Mouse (Mus musculus): Measurements from ENCODE around the gene Ctsl.

Gene Ctsl

DNA sequence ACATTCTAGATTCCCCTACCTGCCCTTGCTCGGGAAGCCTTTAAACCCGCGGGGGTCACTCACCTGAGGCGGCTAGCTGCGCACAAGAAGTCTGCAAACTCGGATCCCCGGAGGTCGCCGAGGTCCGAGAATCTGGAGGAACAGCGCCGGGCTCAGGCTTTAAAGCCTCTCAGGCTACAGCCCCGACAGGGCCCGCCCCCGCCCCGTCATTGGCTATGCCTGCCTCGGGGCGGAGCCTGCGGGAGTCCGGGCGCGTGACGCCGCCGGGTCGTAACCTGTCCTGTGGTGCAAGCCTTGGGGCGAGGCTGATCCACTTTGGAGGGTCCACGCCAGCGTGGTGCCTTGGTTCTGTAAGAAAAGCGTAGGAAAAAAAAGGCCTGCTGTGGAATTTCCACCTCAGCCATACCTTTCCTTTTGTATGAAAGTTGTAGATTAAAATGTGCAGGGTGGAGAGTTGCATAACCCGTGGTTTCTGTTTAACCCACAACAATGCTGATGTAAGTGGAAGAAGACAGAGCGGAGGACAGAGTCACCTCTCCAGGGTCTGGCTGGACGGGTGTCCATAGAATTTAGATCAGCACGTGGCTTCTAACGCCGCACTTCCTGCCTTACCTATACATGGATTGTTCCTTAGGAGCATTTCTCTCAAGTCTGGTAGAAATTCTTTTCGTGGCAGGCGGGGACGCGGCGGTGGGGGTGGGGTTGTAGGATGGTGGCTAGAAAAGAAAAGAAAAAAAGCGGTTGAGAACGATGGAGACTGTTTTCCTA, at the start of gene Ctsl:
Ctsl (minus strand) TSS at position 718 of the 768 bp plus-strand sequence.
- DNase-seq (ENCODE audit: low read depth, low spot score): peak; percentile 90

DNA sequence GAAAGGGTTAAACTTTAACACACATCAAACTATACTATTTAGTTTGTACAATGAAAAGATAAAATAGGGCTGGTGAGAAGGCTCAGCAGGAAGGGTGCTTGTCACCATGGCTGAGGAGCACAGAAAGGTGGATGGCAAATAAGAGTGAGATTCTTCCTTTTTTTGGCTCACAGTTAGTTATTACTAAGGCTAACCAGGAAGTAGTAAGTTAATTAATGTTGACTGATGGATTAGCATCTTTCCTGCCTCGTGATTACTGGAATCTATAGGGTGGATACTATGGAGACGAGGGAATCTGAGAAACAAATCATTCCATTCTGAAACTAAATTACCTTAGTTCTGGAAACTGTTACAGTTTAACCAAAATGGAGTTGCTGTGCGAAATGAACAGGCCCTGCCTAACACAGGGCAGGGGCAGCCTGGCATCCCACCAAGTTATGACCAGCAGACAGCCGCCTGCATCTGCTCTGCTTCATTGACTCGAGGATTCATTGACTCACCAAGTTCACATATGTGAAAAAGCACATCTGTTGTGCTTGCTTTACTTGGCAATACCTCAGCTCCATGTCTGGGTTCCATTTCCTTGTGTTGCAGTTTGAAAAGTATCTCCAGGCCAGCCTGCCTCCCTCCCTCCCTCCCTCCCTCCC, 46.4 kb upstream of the Ctsl start:
- no peak for DNase-seq (ENCODE audit: low read depth, low spot score)

DNA sequence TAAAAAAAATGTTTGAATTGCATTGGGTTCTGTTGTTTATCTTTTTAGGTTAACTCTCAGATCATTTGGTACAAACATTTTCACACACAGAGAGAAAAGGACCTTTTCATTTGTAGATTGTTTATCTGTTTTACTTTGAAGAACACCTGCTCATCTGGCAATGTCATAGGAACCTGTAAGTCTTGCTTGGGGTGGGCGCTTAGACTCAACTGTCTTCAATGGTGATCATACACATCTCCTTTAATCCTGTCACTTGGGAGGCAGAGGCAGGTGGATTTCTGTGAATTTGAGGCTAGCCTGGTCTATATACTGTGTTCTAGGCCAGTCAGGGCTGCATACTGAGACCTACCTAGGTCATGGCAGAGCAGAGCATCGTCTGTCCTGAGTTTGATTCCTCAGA, 45.0 kb upstream of the Ctsl start:
- no peak for DNase-seq (ENCODE audit: low read depth, low spot score)

DNA sequence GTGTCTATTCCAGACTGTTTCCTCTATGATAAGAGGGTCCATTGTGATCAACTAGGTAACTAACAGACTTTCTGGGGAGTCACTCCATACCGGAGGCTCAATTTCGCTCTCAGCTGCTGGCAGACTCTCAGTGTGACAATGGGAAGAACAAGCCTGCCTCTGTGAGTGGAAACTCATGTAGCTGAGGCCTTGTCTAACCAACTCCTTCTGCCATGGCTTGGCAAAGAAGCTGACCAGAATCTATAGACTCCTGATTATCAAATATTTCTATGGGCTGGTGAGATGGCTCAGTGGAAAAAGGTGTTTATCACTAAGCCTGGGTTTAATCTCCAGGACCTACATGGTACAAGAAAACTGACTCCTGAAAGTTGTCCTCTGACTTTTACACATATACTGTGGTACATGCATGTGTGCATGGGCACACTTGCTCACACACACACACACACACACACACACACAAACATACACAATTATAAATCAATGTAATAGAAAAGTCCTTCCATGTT, 42.1 kb upstream of the Ctsl start:
- DNase-seq (ENCODE audit: low read depth, low spot score): no peak

DNA sequence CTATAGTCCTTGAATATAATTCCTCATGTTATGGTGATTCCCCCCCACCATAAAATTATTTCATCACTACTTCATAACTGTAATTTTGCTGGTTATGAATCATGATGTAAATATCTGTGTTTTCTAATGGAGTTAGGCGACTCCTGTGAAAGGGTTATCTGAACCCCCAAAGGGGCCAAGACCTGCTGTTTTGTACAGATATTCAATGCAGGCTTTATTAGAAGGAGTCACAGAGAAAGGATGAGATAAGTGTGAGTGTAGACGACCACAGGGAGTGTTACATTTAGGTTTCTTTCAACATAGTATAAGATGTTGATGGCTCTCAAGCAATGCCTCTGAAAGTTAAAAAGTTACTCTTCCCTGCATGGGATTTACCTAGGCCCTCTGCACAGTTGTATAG, 40.6 kb upstream of the Ctsl start:
- DNase-seq (ENCODE audit: low read depth, low spot score): no peak

DNA sequence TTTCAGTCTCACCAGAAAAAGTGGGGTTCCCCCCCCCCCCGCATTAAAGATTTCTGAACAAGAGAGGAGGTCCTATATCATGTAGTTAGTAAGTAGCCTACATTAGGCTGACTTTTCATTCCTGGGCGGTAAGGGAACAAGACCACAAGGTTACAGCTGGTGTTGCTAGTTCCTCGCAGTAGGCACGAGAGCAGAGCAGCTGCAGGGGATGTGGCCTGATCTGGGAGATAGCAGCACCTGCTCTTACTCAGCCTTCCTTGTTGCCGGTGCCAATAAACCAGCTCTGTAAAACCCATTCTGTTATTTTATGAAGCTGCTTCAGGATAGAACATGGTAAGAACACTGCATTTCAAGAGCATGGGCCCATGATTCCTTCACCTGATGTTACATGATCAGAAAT, 39.9 kb upstream of the Ctsl start:
- peak; percentile 32 for DNase-seq (ENCODE audit: low read depth, low spot score)

DNA sequence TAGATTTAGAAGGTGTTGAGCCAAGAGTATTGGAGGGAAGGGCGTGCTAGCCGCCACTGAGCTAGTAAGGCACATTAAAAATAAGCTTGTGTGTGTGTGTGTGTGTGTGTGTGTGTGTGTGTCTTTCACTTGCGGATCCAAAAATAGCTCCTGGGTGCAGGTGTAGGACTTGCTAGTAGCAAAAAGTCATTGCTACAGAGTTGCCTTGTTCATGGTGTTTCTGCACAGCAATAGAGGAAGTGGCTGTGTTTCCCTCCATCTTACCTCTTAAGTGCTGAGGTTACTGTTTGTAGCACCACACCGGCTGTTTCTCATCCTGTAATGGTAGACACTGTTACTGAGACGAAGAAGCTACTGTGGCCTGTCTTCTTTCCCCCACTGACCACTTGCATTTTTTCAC, 37.3 kb upstream of the Ctsl start:
- peak; percentile 11 for DNase-seq (ENCODE audit: low read depth, low spot score)

DNA sequence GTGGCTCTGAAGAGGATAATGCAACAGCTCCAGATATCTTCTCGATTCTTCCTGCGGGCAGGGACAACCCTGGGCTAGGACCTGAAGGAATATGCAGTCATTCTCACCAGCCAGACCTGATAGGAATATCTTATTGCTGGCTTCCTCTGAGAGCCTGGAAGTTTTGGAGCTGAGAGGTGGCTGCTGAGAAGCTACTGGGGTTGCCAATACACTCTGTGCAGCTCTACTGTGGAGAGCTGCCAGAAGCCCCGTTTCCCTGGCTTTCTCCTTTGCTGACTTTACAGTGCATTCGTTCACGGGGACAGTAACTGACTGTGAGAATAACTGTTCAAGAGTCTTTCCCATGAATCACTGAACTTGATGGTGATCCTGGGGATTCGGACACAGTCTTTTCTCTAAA, 34.9 kb upstream of the Ctsl start:
- DNase-seq (ENCODE audit: low read depth, low spot score): no peak

DNA sequence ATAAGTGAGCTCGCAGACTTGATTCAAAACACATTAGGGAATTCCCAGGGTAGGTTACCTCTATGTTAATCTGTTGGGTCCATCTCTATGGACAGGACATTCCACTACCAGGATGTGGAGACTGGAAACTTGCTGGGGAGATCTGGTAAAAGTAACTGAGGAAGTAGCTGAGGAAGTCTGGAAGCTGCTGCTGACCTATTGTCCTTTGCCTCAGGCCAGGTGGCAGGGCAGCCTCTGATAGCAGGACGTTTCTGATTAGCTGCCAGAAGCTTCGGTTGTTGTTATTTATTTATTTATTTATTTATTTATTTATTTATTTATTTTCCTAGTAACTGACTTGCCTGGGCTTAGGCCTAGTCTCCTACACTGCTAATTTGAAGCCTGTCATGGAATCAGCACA, 32.8 kb upstream of the Ctsl start:
- DNase-seq (ENCODE audit: low read depth, low spot score): no peak

DNA sequence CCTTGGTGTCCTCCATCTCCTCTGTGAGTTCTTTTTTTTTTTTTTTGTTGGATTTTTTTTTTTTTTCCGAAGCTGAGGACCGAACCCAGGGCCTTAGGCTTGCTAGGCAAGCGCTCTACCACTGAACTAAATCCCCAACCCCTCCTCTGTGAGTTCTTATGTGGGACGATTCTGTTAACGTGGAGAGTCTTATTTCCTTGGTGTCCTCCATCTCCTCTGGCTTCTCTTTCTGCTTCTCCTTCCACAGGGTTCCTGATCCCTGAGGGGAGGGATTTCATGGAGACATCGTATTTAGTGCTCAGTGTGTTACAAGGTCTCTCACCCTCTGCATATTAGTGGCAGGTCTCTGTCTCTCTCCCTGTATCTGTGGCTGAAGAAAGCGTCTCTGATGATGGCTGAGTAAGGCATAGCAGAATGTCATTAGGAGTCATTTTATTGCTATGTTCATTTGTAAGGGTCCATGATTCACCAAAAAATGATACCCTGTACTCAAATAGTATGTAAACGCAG, 32.3 kb upstream of the Ctsl start:
- no peak for DNase-seq (ENCODE audit: low read depth, low spot score)

DNA sequence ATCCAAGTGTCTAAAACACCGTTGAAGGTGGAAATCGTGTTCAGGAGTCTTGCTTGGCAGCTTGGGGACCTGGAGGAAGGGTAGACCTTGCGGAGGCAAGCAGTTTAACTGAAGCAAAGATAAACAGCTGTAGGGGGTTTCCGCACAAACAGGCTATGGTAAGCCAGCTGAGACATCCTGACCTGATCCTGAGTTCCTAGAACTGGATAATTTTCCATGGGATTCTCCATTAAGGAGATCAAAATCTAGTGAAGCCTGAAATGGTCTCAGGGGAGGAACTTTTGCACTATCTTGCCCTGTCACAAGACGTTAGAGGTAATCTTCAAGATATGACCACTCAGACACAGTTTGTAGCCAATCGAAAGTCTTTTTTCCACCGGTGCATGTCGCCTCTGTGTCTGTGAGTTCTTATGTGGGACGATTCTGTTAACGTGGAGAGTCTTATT, 31.8 kb upstream of the Ctsl start:
- no peak for DNase-seq (ENCODE audit: low read depth, low spot score)

DNA sequence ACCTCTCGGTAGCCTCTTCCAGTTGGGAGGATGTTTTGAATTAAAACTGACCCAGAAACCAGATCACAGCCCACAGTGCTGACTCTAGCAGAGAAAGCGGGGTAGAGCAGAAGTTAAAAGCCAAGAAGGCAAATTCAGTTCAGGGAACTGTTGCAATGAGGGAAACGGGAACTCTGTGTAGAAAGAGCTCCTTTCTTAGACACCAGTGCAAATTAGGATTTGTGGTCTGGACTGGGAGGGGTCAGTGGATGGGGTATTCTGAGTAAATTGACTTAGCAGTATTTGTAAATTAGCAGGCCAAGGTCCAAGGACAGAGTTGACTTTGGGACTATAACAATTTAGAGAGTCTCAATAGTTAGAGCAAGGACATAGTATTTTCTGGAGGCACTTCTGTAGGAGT, 31.3 kb upstream of the Ctsl start:
- no peak for DNase-seq (ENCODE audit: low read depth, low spot score)

DNA sequence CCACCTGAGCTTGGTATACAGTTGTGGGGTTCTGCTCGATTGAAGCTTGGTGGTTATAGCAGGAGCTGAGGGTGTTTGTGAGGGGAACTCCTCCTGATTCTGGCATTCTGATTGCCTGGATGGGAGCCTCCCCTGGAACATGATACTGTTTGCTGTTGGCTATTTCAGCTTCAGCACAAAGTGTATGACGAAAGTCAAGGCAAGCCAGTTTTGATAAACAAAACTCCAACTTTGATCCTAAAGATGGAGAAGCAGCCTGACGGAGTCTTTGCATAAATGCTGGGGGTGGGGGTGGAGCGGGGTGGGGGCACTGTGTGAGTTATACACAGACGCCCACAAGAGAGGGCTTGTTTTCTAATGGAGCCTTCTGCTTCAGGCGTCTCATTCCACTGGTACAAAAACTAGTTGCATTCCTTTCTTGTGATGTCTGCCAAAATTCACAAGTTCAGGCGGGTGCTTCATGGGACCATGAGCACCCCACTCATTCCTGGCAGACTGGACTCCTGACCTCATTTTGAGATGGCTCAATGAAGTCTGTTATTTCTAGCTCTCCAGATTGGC, 30.2 kb upstream of the Ctsl start:
- DNase-seq (ENCODE audit: low read depth, low spot score): no peak

DNA sequence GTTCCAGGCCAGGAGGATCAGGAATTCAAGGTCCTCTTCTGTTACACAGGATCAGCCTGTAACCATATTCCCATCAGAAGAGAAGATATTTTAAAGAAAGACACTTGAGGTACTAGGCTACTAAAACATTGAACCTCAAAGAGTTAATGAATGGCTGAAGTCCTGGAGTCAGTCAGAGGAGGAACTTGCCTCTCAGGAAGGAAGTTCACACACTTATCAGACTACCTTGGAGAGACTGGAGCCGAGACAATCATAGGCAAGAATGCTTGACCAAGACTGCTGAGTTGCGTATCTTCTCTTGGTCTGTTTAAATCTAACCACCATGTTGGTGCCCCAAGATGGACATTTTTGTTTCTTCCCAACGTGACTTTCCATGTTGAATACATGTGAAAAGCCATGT, 29.2 kb upstream of the Ctsl start:
- no peak for DNase-seq (ENCODE audit: low read depth, low spot score)

DNA sequence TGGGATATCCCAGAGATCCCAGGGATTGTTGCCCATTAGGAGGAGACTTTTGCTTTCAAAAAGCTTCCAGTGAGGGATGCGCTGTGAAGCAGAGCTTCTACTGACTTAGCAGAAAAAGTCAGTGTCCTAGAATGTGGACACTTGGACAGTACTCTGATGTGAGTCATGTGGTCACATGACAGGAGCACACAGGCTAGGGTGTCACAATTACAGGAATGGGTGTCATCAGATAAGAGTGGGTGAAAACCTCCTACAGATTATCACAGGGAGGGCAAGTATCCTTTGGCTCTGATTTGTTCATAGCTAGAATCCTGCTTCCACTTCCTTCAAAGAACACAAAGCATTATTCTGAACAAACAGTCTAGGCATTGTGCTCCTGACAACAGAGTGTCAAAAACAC, 27.4 kb upstream of the Ctsl start:
- DNase-seq (ENCODE audit: low read depth, low spot score): no peak

DNA sequence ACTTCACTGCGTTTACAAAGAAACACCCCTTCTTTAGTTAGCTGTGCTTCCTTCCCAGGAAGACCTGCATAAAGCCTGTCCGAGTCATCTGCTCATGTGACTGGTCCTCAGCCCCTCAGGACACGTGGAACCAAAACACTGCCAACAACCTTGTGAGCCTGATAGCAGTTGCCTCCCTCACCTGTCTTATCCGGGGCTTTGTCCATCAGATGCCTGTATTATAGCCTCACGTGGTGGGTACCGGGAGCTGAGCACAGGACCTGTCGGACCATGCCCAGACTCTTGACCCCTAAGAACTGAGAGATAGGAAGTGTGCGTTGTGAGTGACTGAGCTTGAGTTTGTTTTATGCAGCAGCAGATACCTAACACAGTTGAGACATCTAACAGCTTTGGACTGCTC, 26.3 kb upstream of the Ctsl start:
- no peak for DNase-seq (ENCODE audit: low read depth, low spot score)

DNA sequence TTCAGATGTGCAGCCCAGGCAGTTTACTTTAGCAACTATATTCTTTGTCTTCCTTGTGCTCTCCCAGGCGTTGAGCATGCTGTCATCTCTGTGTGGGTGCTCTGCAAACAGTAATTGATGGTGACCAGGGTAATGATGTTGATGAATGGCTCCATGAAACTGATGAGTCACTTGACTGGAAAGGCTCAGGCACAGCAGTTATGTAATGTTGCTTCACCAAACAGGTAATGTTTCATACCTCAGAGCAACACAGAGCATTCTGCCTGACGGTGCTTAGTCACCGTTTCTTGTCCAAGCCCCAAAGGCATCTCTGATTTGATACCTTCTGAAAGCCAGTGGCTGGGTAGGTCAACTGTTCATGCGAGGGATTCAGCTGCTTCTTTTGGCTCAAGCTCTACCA, 17.7 kb upstream of the Ctsl start:
- DNase-seq (ENCODE audit: low read depth, low spot score): no peak

DNA sequence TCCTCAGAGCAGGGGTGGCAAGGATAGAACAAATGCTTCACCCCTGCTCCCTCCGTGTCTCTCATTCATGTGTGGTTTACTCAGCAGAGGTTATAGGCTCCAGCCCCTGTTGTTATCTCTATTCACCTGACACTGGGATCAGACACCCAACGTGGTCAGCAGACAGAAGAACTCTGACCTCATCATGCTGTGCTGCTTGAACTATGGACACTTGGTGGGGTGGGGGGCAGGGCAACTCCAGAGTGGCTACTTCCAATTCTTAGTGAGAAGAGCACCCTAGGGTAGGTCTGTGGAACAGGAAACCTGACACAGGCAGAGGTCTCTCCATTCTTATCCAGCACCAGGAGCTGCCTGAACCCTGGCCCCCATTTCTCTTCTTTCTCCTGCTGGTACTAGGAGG, 15.4 kb upstream of the Ctsl start:
- no peak for DNase-seq (ENCODE audit: low read depth, low spot score)

DNA sequence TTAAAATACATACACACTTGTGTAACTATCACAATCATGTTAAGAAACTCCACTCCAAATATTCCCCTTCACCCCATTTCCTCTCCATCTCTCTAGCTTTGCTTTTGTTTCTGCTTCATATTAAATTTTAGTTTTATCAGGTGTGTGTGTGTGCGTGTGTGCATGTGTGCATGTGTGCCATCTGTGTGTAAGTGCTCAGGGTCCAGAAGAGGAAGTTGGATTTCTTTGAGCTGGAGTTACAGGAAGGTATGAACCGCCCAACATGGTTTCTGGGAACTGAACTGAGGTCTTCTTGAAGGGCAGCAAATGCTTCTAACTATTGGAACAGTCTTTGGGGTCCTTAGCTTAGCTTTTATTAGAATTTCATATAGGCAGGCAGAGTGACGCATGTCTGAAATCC, 14.2 kb upstream of the Ctsl start:
- DNase-seq (ENCODE audit: low read depth, low spot score): no peak

DNA sequence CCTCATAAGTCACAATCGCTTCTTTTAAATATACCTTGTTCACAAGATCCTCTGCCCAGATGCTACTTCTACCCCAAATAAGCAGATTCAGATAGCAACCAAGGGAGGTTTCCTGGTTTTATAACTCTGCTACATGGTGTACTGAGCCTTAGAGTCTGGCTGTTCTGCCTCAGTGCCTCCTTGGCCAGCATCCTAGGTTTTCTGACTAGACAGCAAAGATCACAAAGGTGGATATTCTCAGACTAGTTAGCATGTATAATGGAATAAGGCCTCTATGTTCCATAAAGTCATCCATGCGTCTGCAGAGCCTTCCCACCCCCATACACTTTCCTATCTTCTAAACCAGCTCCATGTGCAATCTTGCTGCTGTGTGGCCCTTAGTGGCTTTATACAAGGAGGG, 9.6 kb upstream of the Ctsl start:
- DNase-seq (ENCODE audit: low read depth, low spot score): no peak

DNA sequence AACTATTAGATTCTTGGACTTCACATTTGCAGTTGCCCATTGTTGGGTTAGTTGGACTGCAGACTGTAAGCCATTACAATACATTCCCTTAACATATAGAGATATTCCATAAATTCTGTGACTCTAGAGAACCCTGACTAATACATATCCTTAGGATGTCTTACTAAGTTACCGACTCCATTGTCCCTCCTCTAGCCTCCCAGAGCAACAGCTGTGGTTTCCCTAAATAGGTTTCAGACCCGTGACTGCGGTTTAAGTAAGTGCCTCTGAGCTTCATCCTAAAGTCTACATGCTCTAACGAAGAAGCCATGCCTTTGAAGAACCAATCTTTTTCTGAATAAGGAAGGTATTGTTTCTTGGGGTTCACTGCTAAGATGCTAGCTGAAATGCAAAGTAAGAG, 7.9 kb upstream of the Ctsl start:
- DNase-seq (ENCODE audit: low read depth, low spot score): no peak

DNA sequence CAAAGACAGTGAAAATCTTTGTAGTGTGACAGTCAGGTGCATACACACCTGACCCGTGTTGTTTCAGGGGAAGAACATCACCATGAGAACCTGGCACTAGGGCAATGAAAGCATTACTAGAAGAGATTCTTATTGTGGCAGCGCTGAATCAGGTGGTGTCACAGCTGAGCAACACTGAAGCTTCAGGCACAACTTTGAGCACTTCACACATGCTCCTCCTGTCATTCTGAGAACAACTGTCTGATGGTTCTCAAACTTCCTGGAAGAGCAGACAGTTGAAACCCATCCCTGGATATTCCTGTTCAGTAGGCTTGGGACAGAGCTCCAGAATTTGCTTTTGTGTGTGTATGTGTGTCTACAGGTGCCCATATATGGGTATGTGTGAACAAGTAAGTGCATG, 5.8 kb upstream of the Ctsl start:
- DNase-seq (ENCODE audit: low read depth, low spot score): no peak

DNA sequence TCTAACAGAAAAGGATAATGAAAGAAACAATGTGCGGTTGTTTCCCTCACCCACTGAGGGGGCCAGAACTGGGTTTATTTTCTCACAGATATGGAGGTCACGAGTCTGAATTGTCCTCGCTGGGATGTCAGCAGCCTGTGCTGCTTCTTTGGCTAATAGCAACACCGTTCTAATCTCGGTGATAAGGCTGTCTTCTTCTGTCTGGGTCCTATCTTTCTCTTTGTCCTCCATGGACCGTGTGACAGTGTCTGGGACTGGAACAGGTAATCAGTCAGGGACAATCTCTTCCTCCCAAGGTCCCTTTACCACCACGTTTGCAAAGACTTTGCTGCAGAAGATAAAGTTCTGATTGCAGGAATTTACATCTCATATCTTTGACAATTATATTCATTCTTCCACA, 4.5 kb upstream of the Ctsl start:
- no peak for DNase-seq (ENCODE audit: low read depth, low spot score)

Measured in CD4-positive, CD25-positive, alpha-beta regulatory T cell, adult 2 months (primary cell).